Mouse (Mus musculus): ENCODE data around the gene RPS10-NUDT3. TPM values are rescaled to one million over a fixed set of nuclear protein-coding genes. Genes with fewer than 3 reads are reported as not detected.

RPS10-NUDT3 gene
- polyA plus RNA-seq, 1 experiment from 2014 or later = not detected

GRCm38 (mm10) chr17:27600869-27601268 lies 34.2 kb downstream of the RPS10-NUDT3 start:
- Histone ChIP-seq H3K27ac (replicated peaks) (0 out of 2 replicates have a peak overlapping the region, but pooled peaks have one; percentile 54), H3K27me3 (no peaks in the 10 kb centered on the region), H3K9ac (replicated peaks) (no peak overlapping the region), H3K36me3 (peaks cover 10% of the 10 kb centered on the region), H3K4me1 (peaks cover 49% of the 10 kb centered on the region), H3K9me3 (no peaks in the 10 kb centered on the region), H3K4me2 (replicated peaks) (no peak overlapping the region), H3K4me3 (no peak overlapping the region)
- ATAC-seq (replicated peaks) = no peak
- 71% methylated on average over 5 of the region's 5 CpGs for WGBS

GRCm38 (mm10) chr17:27600286-27600685 lies 34.7 kb downstream of the RPS10-NUDT3 start:
- H3K36me3 ChIP-seq = peaks cover 15% of the 10 kb centered on the region
- H3K4me1 ChIP-seq = peaks cover 49% of the 10 kb centered on the region
- 87% methylated on average over 3 of the region's 3 CpGs for WGBS
- no peak overlapping the region for H3K9ac ChIP-seq (replicated peaks)
- H3K4me3 ChIP-seq = no peak overlapping the region
- no peaks in the 10 kb centered on the region for H3K27me3 ChIP-seq
- ATAC-seq (replicated peaks) = no peak
- H3K9me3 ChIP-seq = no peaks in the 10 kb centered on the region
- H3K27ac ChIP-seq (replicated peaks) = no peak overlapping the region
- no peak overlapping the region for H3K4me2 ChIP-seq (replicated peaks)

- Histone ChIP-seq H3K27me3 (no peaks in the 10 kb centered on the region), H3K4me2 (replicated peaks) (no peak overlapping the region), H3K9ac (replicated peaks) (no peak overlapping the region), H3K4me3 (no peak overlapping the region), H3K36me3 (peaks cover 41% of the 10 kb centered on the region), H3K27ac (replicated peaks) (no peak overlapping the region), H3K9me3 (no peaks in the 10 kb centered on the region), H3K4me1 (peaks cover 20% of the 10 kb centered on the region)
- ATAC-seq (replicated peaks) = no peak
- WGBS = 85% methylated on average over 21 of the region's 21 CpGs
Observed at GRCm38 (mm10) chr17:27596376-27597190, 38.4 kb downstream of the RPS10-NUDT3 start.

GRCm38 (mm10) chr17:27595659-27596375 lies 39.2 kb downstream of the RPS10-NUDT3 start:
- H3K4me1 ChIP-seq = peaks cover 12% of the 10 kb centered on the region
- no peak overlapping the region for H3K9ac ChIP-seq (replicated peaks)
- no peak overlapping the region for H3K27ac ChIP-seq (replicated peaks)
- H3K4me3 ChIP-seq = no peak overlapping the region
- peaks cover 44% of the 10 kb centered on the region for H3K36me3 ChIP-seq
- ATAC-seq (replicated peaks) = no peak
- WGBS = 86% methylated on average over 15 of the region's 15 CpGs
- H3K4me2 ChIP-seq (replicated peaks) = no peak overlapping the region
- H3K9me3 ChIP-seq = no peaks in the 10 kb centered on the region
- no peaks in the 10 kb centered on the region for H3K27me3 ChIP-seq

- no peak for ATAC-seq (replicated peaks)
- Histone ChIP-seq H3K4me3 (no peak overlapping the region), H3K9ac (replicated peaks) (no peak overlapping the region), H3K9me3 (no peaks in the 10 kb centered on the region), H3K27me3 (no peaks in the 10 kb centered on the region), H3K4me2 (replicated peaks) (no peak overlapping the region), H3K36me3 (peaks cover 55% of the 10 kb centered on the region), H3K4me1 (peaks cover 6% of the 10 kb centered on the region; the same call in 1 of the 2 replicates), H3K27ac (replicated peaks) (no peak overlapping the region)
- WGBS = 96% methylated on average over 7 of the region's 7 CpGs
Observed at GRCm38 (mm10) chr17:27592565-27592910, 42.5 kb downstream of the RPS10-NUDT3 start.

GRCm38 (mm10) chr17:27591826-27592564 lies 43.0 kb downstream of the RPS10-NUDT3 start:
- no peak for ATAC-seq (replicated peaks)
- Histone ChIP-seq H3K36me3 (peaks cover 55% of the 10 kb centered on the region), H3K27me3 (no peaks in the 10 kb centered on the region), H3K27ac (replicated peaks) (no peak overlapping the region), H3K4me2 (replicated peaks) (no peak overlapping the region), H3K9ac (replicated peaks) (no peak overlapping the region), H3K4me3 (no peak overlapping the region), H3K4me1 (peaks cover 6% of the 10 kb centered on the region; the same call in 1 of the 2 replicates), H3K9me3 (no peaks in the 10 kb centered on the region)
- WGBS = 86% methylated on average over 12 of the region's 12 CpGs

- no peak overlapping the region for H3K4me2 ChIP-seq (replicated peaks)
- peaks cover 41% of the 10 kb centered on the region for H3K36me3 ChIP-seq
- no peak overlapping the region for H3K27ac ChIP-seq (replicated peaks)
- no peak overlapping the region for H3K4me3 ChIP-seq
- H3K4me1 ChIP-seq = no peaks in the 10 kb centered on the region; the same call in 1 of the 2 replicates
- H3K9me3 ChIP-seq = no peaks in the 10 kb centered on the region
- no peak for ATAC-seq (replicated peaks)
- H3K27me3 ChIP-seq = no peaks in the 10 kb centered on the region
- no peak overlapping the region for H3K9ac ChIP-seq (replicated peaks)
- 87% methylated on average over 8 of the region's 8 CpGs for WGBS
Observed at GRCm38 (mm10) chr17:27588231-27588630, 46.8 kb downstream of the RPS10-NUDT3 start.

GRCm38 (mm10) chr17:27587252-27587651 lies 47.8 kb downstream of the RPS10-NUDT3 start:
- Histone ChIP-seq H3K4me3 (no peak overlapping the region), H3K27ac (replicated peaks) (no peak overlapping the region), H3K4me1 (no peaks in the 10 kb centered on the region; the same call in 1 of the 2 replicates), H3K27me3 (no peaks in the 10 kb centered on the region), H3K9ac (replicated peaks) (no peak overlapping the region), H3K36me3 (peaks cover 45% of the 10 kb centered on the region), H3K9me3 (no peaks in the 10 kb centered on the region), H3K4me2 (replicated peaks) (no peak overlapping the region)
- WGBS = 82% methylated on average over 12 of the region's 12 CpGs
- ATAC-seq (replicated peaks) = no peak

- H3K4me2 ChIP-seq (replicated peaks) = no peak overlapping the region
- H3K9me3 ChIP-seq = no peaks in the 10 kb centered on the region
- H3K4me3 ChIP-seq = no peak overlapping the region
- no peaks in the 10 kb centered on the region for H3K27me3 ChIP-seq
- ATAC-seq (replicated peaks) = no peak
- no peak overlapping the region for H3K27ac ChIP-seq (replicated peaks)
- no peak overlapping the region for H3K9ac ChIP-seq (replicated peaks)
- WGBS = 74% methylated on average over 9 of the region's 9 CpGs
- peaks cover 45% of the 10 kb centered on the region for H3K36me3 ChIP-seq
- H3K4me1 ChIP-seq = no peaks in the 10 kb centered on the region; the same call in 1 of the 2 replicates
Observed at GRCm38 (mm10) chr17:27586661-27587060, 48.4 kb downstream of the RPS10-NUDT3 start.

GRCm38 (mm10) chr17:27583185-27583894 lies 51.7 kb downstream of the RPS10-NUDT3 start:
- no peak for ATAC-seq (replicated peaks)
- Histone ChIP-seq H3K36me3 (peaks cover 67% of the 10 kb centered on the region), H3K4me1 (peaks cover 7% of the 10 kb centered on the region), H3K4me3 (no peak overlapping the region), H3K9ac (replicated peaks) (no peak overlapping the region), H3K4me2 (replicated peaks) (no peak overlapping the region), H3K9me3 (no peaks in the 10 kb centered on the region), H3K27me3 (no peaks in the 10 kb centered on the region), H3K27ac (replicated peaks) (no peak overlapping the region)
- WGBS = 90% methylated on average over 13 of the region's 13 CpGs

GRCm38 (mm10) chr17:27580392-27581068 lies 54.5 kb downstream of the RPS10-NUDT3 start:
- Histone ChIP-seq H3K27me3 (no peaks in the 10 kb centered on the region), H3K9me3 (no peaks in the 10 kb centered on the region), H3K4me1 (peaks cover 7% of the 10 kb centered on the region; the same call in 1 of the 2 replicates), H3K9ac (replicated peaks) (no peak overlapping the region), H3K36me3 (peaks cover 70% of the 10 kb centered on the region), H3K4me2 (replicated peaks) (no peak overlapping the region), H3K4me3 (no peak overlapping the region), H3K27ac (replicated peaks) (peak overlapping the region; percentile 63; the same call in 1 of the 2 replicates)
- 87% methylated on average over 20 of the region's 20 CpGs for WGBS
- ATAC-seq (replicated peaks) = no peak

All from forebrain, embryonic 15.5 days (tissue).